Mouse (Mus musculus): ENCODE measurements at regions not wholly inside any gene's neighbourhood (a gene's known extent, or its start where the extent isn't known, plus 50 kb on each side); places are given as distances from the start of the nearest gene placed in this dataset.

DNA sequence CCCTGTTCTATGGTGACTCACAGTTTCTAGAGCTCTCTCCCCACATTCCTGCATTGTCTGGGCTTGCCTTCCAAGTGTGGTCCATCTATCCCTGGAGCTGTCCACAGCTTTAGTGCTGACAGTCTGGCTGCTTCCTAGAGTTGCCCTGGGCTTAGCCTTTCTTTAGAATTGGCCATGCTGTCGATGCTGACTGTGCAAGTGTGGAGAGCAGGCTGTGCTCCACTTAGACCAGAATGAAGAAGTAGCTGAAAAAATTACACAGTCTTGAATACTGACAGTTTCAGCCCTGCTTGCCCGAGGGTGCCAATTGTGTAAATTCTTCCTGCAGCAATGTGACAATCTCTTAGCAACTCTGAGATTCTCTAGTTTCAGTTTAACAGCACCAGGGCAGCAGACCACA is 203.3 kb upstream of the Tmpo start:
- Histone ChIP-seq H3K9ac (ENCODE audit: low read depth, low read length) (no peak overlapping the region), H3K36me3 (ENCODE audit: control insufficient read depth, insufficient read depth, low read length) (no peaks in the 10 kb centered on the region), H3K4me3 (ENCODE audit: low read depth, low read length) (no peak overlapping the region), H3K27me3 (ENCODE audit: control insufficient read depth, insufficient read depth, low read depth, low read length) (no peaks in the 10 kb centered on the region), H3K4me2 (ENCODE audit: low read length) (no peak overlapping the region), H3K9me3 (replicated peaks; ENCODE audit: control insufficient read depth, low read length, poor library complexity, severe bottlenecking) (0 out of 2 replicates have a peak, but pooled peaks cover 2% of the 10 kb centered on the region), H3K4me1 (ENCODE audit: control insufficient read depth, insufficient read depth, low read length) (peaks cover 5% of the 10 kb centered on the region; the same call in 1 of the 2 replicates), H3K27ac (ENCODE audit: low read length) (peak overlapping the region; percentile 38; the same call in 1 of the 2 replicates)
- WGBS, result 20% methylated on average over 2 of the region's 2 CpGs
- ATAC-seq, result peak; percentile 90

DNA sequence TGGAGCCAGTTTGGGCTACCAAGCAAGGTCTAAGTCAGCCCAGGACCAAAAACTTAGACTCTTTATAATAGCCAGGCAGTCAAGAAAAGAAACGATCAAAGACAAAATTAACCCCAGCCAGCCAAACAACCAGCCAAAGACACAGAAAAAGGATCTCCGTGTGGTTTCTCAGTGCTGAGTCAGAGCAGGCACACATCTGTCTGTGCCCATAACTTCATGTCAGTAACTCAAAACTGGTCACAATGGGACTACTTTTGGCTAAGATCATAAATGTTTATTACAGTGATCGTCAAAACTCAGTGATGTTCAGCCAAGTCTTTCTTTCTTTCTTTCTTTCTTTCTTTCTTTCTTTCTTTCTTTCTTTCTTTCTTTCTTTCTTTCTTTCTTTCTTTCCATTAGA is 195.6 kb upstream of the Tmpo start:
- H3K9me3 ChIP-seq (replicated peaks; ENCODE audit: control insufficient read depth, low read length, poor library complexity, severe bottlenecking), result no peaks in the 10 kb centered on the region
- H3K4me2 ChIP-seq (ENCODE audit: low read length), result no peak overlapping the region
- no peak overlapping the region for H3K4me3 ChIP-seq (ENCODE audit: low read depth, low read length)
- no peaks in the 10 kb centered on the region for H3K27me3 ChIP-seq (ENCODE audit: control insufficient read depth, insufficient read depth, low read depth, low read length)
- 89% methylated on average over 3 of the region's 3 CpGs for WGBS
- H3K9ac ChIP-seq (ENCODE audit: low read depth, low read length), result no peak overlapping the region
- no peaks in the 10 kb centered on the region for H3K36me3 ChIP-seq (ENCODE audit: control insufficient read depth, insufficient read depth, low read length)
- peaks cover 5% of the 10 kb centered on the region; the same call in 1 of the 2 replicates for H3K4me1 ChIP-seq (ENCODE audit: control insufficient read depth, insufficient read depth, low read length)
- no peak for ATAC-seq
- no peak overlapping the region for H3K27ac ChIP-seq (ENCODE audit: low read length)

- Histone ChIP-seq H3K9me3 (replicated peaks; ENCODE audit: control insufficient read depth, low read length, poor library complexity, severe bottlenecking) (no peaks in the 10 kb centered on the region), H3K4me3 (ENCODE audit: low read depth, low read length) (no peak overlapping the region), H3K9ac (ENCODE audit: low read depth, low read length) (no peak overlapping the region), H3K4me1 (ENCODE audit: control insufficient read depth, insufficient read depth, low read length) (no peaks in the 10 kb centered on the region), H3K36me3 (ENCODE audit: control insufficient read depth, insufficient read depth, low read length) (no peaks in the 10 kb centered on the region), H3K27me3 (ENCODE audit: control insufficient read depth, insufficient read depth, low read depth, low read length) (no peaks in the 10 kb centered on the region), H3K27ac (ENCODE audit: low read length) (no peak overlapping the region), H3K4me2 (ENCODE audit: low read length) (no peak overlapping the region)
- no peak for ATAC-seq
- WGBS, result 100% methylated on average over 1 of the region's 1 CpGs
Measured at GRCm38 (mm10) chr10:91367488-91367887, 186.4 kb upstream of the Tmpo start.

DNA sequence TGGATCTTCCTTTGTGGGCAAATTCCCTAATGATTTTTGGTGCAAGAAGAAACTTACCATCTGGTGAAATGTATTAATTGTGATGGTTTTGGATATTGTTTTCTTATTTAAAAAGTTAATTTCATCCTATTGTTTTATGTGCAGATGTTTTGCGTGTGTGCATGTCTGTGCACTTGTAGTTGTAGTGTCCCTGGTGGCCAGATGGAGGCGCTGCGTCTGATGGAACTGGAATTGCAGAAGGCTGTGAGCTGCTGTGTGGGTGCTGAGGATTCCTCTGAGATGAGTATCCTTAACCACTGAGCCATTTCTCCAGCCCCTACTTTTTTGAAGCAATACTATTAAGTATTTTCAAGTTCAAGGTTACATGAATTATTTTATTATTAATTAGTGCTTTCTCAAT is 181.5 kb upstream of the Tmpo start:
- Histone ChIP-seq H3K27me3 (ENCODE audit: control insufficient read depth, insufficient read depth, low read depth, low read length) (no peaks in the 10 kb centered on the region), H3K4me3 (ENCODE audit: low read depth, low read length) (no peak overlapping the region), H3K9ac (ENCODE audit: low read depth, low read length) (no peak overlapping the region), H3K9me3 (replicated peaks; ENCODE audit: control insufficient read depth, low read length, poor library complexity, severe bottlenecking) (no peaks in the 10 kb centered on the region), H3K36me3 (ENCODE audit: control insufficient read depth, insufficient read depth, low read length) (no peaks in the 10 kb centered on the region), H3K4me2 (ENCODE audit: low read length) (no peak overlapping the region), H3K27ac (ENCODE audit: low read length) (no peak overlapping the region), H3K4me1 (ENCODE audit: control insufficient read depth, insufficient read depth, low read length) (no peaks in the 10 kb centered on the region)
- whole genome bisulfite sequencing, result 81% methylated on average over 3 of the region's 3 CpGs
- ATAC-seq, result no peak

GRCm38 (mm10) chr10:91361621-91362020 is 180.5 kb upstream of the Tmpo start:
- no peaks in the 10 kb centered on the region for H3K27me3 ChIP-seq (ENCODE audit: control insufficient read depth, insufficient read depth, low read depth, low read length)

GRCm38 (mm10) chr10:91345465-91345864 is 164.3 kb upstream of the Tmpo start:
- no peak for ATAC-seq
- peaks cover 8% of the 10 kb centered on the region; the same call in 1 of the 2 replicates for H3K4me1 ChIP-seq (ENCODE audit: control insufficient read depth, insufficient read depth, low read length)
- no peak overlapping the region for H3K9ac ChIP-seq (ENCODE audit: low read depth, low read length)
- no peaks in the 10 kb centered on the region for H3K27me3 ChIP-seq (ENCODE audit: control insufficient read depth, insufficient read depth, low read depth, low read length)
- no peaks in the 10 kb centered on the region for H3K9me3 ChIP-seq (replicated peaks; ENCODE audit: control insufficient read depth, low read length, poor library complexity, severe bottlenecking)
- no peak overlapping the region for H3K4me2 ChIP-seq (ENCODE audit: low read length)
- no peak overlapping the region for H3K27ac ChIP-seq (ENCODE audit: low read length)
- 64% methylated on average over 5 of the region's 5 CpGs for WGBS
- H3K36me3 ChIP-seq (ENCODE audit: control insufficient read depth, insufficient read depth, low read length), result no peaks in the 10 kb centered on the region
- no peak overlapping the region for H3K4me3 ChIP-seq (ENCODE audit: low read depth, low read length)

More at GRCm38 (mm10) chr10:91361621-91362020, 180.5 kb upstream of the Tmpo start:
- ATAC-seq, result no peak
- no peak overlapping the region for H3K4me2 ChIP-seq (ENCODE audit: low read length)
- no peaks in the 10 kb centered on the region for H3K9me3 ChIP-seq (replicated peaks; ENCODE audit: control insufficient read depth, low read length, poor library complexity, severe bottlenecking)
- H3K9ac ChIP-seq (ENCODE audit: low read depth, low read length), result no peak overlapping the region
- no peaks in the 10 kb centered on the region for H3K4me1 ChIP-seq (ENCODE audit: control insufficient read depth, insufficient read depth, low read length)
- no peaks in the 10 kb centered on the region for H3K36me3 ChIP-seq (ENCODE audit: control insufficient read depth, insufficient read depth, low read length)
- H3K27ac ChIP-seq (ENCODE audit: low read length), result no peak overlapping the region
- H3K4me3 ChIP-seq (ENCODE audit: low read depth, low read length), result no peak overlapping the region
- 94% methylated on average over 2 of the region's 2 CpGs for WGBS

- Histone ChIP-seq H3K4me3 (ENCODE audit: low read depth, low read length) (no peak overlapping the region), H3K4me1 (ENCODE audit: control insufficient read depth, insufficient read depth, low read length) (peaks cover 8% of the 10 kb centered on the region; the same call in 1 of the 2 replicates), H3K9me3 (replicated peaks; ENCODE audit: control insufficient read depth, low read length, poor library complexity, severe bottlenecking) (no peaks in the 10 kb centered on the region), H3K36me3 (ENCODE audit: control insufficient read depth, insufficient read depth, low read length) (no peaks in the 10 kb centered on the region), H3K9ac (ENCODE audit: low read depth, low read length) (no peak overlapping the region), H3K27me3 (ENCODE audit: control insufficient read depth, insufficient read depth, low read depth, low read length) (no peaks in the 10 kb centered on the region), H3K4me2 (ENCODE audit: low read length) (no peak overlapping the region), H3K27ac (ENCODE audit: low read length) (no peak overlapping the region)
- no peak for ATAC-seq
- WGBS, result 88% methylated on average over 8 of the region's 8 CpGs
Measured at GRCm38 (mm10) chr10:91342083-91342482, 161.0 kb upstream of the Tmpo start.

DNA sequence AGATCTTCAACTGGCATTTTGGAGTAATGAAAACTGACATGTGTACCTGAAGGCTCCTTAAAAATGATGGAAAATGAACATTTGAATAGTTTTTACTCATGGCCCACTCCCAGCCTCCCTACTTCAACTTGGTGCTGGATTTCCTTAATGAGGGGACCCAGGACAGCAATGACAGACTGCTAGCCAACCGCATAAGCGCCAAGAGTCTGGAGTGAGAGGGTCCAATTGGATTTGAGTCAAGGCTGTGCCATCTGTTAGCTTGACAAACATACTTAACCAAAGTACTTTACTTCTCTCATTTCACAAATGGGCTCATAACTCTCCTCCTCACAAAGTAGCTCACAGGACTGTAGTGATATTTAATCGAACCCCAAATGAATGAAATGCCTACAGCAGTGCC is 158.2 kb upstream of the Tmpo start:
- Histone ChIP-seq H3K9ac (ENCODE audit: low read depth, low read length) (no peak overlapping the region), H3K27me3 (ENCODE audit: control insufficient read depth, insufficient read depth, low read depth, low read length) (no peaks in the 10 kb centered on the region), H3K36me3 (ENCODE audit: control insufficient read depth, insufficient read depth, low read length) (no peaks in the 10 kb centered on the region), H3K9me3 (replicated peaks; ENCODE audit: control insufficient read depth, low read length, poor library complexity, severe bottlenecking) (no peaks in the 10 kb centered on the region), H3K4me2 (ENCODE audit: low read length) (no peak overlapping the region), H3K27ac (ENCODE audit: low read length) (no peak overlapping the region), H3K4me1 (ENCODE audit: control insufficient read depth, insufficient read depth, low read length) (no peaks in the 10 kb centered on the region), H3K4me3 (ENCODE audit: low read depth, low read length) (no peak overlapping the region)
- WGBS, result 94% methylated on average over 3 of the region's 3 CpGs
- no peak for ATAC-seq

DNA sequence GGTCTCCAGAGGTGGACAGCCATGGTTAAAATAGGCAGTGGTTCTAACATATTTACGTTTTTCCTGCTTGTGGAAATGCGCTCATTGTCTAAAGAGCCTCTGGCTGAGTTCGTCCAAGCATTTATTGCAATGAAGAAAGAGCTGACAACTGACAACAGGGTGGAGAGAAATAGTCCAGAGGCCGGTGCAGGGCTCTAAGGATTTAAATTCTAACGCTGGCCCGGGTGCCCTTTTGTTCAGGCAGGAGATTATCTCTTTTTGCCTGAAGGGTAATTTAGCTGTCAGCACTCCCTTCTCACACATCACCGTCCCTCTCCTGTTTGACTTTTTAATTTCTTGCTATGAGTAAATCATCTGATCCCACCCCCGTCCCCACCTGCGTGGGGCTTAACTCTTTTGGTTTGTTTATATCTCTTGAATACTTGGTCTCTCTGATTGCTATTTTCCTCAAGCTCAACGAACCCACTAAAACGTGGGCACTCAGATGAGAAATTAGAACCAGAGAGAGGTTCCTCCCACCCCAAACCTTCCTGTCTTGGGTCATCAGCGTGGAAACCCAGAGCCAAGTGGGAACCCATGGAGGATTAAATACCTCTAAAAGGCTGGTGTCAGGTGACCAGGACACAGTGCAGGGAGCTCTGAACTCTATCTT is 145.7 kb upstream of the Tmpo start:
- peaks cover 6% of the 10 kb centered on the region; the same call in 1 of the 2 replicates for H3K4me1 ChIP-seq (ENCODE audit: control insufficient read depth, insufficient read depth, low read length)
- H3K27ac ChIP-seq (ENCODE audit: low read length), result peak overlapping the region; percentile 24; the same call in 1 of the 2 replicates
- H3K4me3 ChIP-seq (ENCODE audit: low read depth, low read length), result no peak overlapping the region
- no peaks in the 10 kb centered on the region for H3K27me3 ChIP-seq (ENCODE audit: control insufficient read depth, insufficient read depth, low read depth, low read length)
- H3K4me2 ChIP-seq (ENCODE audit: low read length), result no peak overlapping the region
- ATAC-seq, result no peak
- no peaks in the 10 kb centered on the region for H3K36me3 ChIP-seq (ENCODE audit: control insufficient read depth, insufficient read depth, low read length)
- no peaks in the 10 kb centered on the region for H3K9me3 ChIP-seq (replicated peaks; ENCODE audit: control insufficient read depth, low read length, poor library complexity, severe bottlenecking)
- no peak overlapping the region for H3K9ac ChIP-seq (ENCODE audit: low read depth, low read length)
- 10% methylated on average over 12 of the region's 12 CpGs for WGBS
